Mouse (Mus musculus) right cerebral cortex, postnatal 4 days (tissue): ENCODE data around the gene Dcpp1.
"Not testable (repeated sequence)": the region's sequence is repeated elsewhere in the genome, so short reads cannot be mapped to it uniquely, and the experiment has no call there.

Experiments
- DNase-seq: peaks from one replicate; pipeline ENCODE4 v3.0.0-alpha.2; 2022

The Dcpp1 gene

GRCm38 (mm10) chr17:23880576-23880975, at the start of gene Dcpp1, which contains the start of gene Dcpp2:
Gene Dcpp1 (plus strand): TSS chr17:23880876.
Gene Dcpp2 (plus strand): TSS chr17:23880880.
- not testable (repeated sequence) for DNase-seq

- DNase-seq: no peak
Measured at GRCm38 (mm10) chr17:23831201-23831600, 49.5 kb upstream of the Dcpp1 start.

GRCm38 (mm10) chr17:23836006-23836575, 44.6 kb upstream of the Dcpp1 start, which contains the start of gene Prss33:
Gene Prss33 (minus strand): TSS chr17:23836056.
- no peak for DNase-seq

GRCm38 (mm10) chr17:23841145-23841544, 39.5 kb upstream of the Dcpp1 start:
- peak; percentile 76 for DNase-seq

- DNase-seq: no peak
Measured at GRCm38 (mm10) chr17:23843141-23843811, 37.4 kb upstream of the Dcpp1 start.

- DNase-seq: peak; percentile 63
Measured at GRCm38 (mm10) chr17:23843812-23844273, 36.8 kb upstream of the Dcpp1 start, which contains the start of the genes Prss32 and Prss41. Gene Prss32 (plus strand): TSS chr17:23843855. Gene Prss41 (minus strand): TSS chr17:23844172.

- no peak for DNase-seq
Measured at GRCm38 (mm10) chr17:23850028-23850427, 30.6 kb upstream of the Dcpp1 start.

GRCm38 (mm10) chr17:23850853-23851749, 29.6 kb upstream of the Dcpp1 start:
- peak; percentile 83 for DNase-seq

- DNase-seq: peak; percentile 49
Measured at GRCm38 (mm10) chr17:23853292-23853691, 27.4 kb upstream of the Dcpp1 start.

- no peak for DNase-seq
Measured at GRCm38 (mm10) chr17:23854229-23854765, 26.4 kb upstream of the Dcpp1 start.

GRCm38 (mm10) chr17:23857193-23857592, 23.5 kb upstream of the Dcpp1 start:
- DNase-seq: no peak

GRCm38 (mm10) chr17:23857913-23858312, 22.8 kb upstream of the Dcpp1 start:
- no peak for DNase-seq

GRCm38 (mm10) chr17:23862926-23863325, 17.8 kb upstream of the Dcpp1 start:
- no peak for DNase-seq

- no peak for DNase-seq
Measured at GRCm38 (mm10) chr17:23867756-23868155, 12.9 kb upstream of the Dcpp1 start, which contains the start of gene Prss21. Gene Prss21 (plus strand): TSS chr17:23868056.

GRCm38 (mm10) chr17:23868513-23868912, 12.2 kb upstream of the Dcpp1 start:
- no peak for DNase-seq

- DNase-seq: peak; percentile 38
Measured at GRCm38 (mm10) chr17:23873884-23874856, 6.5 kb upstream of the Dcpp1 start.

GRCm38 (mm10) chr17:23876741-23877140, 3.9 kb upstream of the Dcpp1 start:
- DNase-seq: peak; percentile 19

- DNase-seq: no peak
Measured at GRCm38 (mm10) chr17:23877166-23877565, 3.5 kb upstream of the Dcpp1 start.

GRCm38 (mm10) chr17:23917158-23917557, 36.5 kb downstream of the Dcpp1 start, which contains the start of gene Dcpp3:
Gene Dcpp3 (plus strand): TSS chr17:23917458.
- not testable (repeated sequence) for DNase-seq

- peak; percentile 88 for DNase-seq
Measured at GRCm38 (mm10) chr17:23924531-23925007, 43.9 kb downstream of the Dcpp1 start.

GRCm38 (mm10) chr17:23925090-23925493, 44.4 kb downstream of the Dcpp1 start:
- DNase-seq: peak; percentile 64
